Mouse (Mus musculus): Measurements from ENCODE around the gene Exoc4. TPM values are rescaled to one million over a fixed set of nuclear protein-coding genes. Genes with fewer than 3 reads are reported as not detected.

Exoc4 gene
- polyA plus RNA-seq (2014; fragmentation: Nextera tagmentation; extraction: Ambion mirVana) = 25.1 and 28.7 TPM in 2 replicates

DNA sequence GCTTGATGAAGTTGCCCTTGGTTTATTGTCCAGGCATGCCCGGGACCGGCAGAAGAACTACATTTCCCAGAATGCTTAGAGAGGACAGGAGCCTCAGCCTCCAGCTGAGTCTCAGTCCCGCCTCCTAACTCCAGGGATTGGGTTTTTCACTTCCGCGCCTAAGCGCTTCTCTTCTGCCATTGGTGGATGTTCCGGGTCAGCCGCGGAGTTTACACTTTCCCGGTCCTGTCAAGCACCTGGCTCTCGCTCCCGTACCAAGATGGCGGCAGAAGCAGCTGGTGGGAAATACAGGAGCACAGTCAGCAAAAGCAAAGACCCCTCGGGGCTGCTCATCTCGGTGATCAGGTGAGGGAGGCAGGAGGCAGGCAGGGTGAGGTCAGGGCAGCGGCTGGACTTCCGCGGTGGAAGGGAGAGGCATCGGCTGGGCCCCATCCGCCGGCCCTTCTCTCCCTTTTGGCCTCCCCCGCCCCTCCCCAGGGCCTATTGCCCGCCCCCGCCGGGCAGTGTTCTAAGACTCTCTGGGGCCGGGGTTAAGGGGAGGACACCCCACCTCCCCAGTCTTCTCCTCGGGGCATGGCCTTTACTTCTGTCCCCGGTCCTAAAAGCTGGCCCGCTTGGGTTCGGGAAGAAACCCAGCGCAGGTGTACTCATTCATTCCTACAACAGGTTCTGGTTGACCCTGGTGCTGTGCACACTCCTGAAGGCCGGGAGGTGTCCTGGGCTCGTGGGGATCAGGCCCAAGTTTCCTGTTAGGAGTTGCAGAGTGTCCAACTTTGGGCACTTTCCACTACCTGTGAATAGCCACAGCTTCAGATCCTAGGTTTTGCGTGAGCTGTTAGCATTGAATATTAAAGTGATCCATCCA lies at the start of gene Exoc4:
TSS of gene Exoc4 (plus strand) at position 192 of the 865 bp plus-strand sequence.
- Histone ChIP-seq H3K36me3 (ENCODE audit: control insufficient read depth, insufficient read depth, low read length) (no peaks in the 10 kb centered on the region), H3K4me3 (ENCODE audit: low read depth, low read length) (peak within 1 kb of the TSS; percentile 70), H3K4me1 (ENCODE audit: control insufficient read depth, insufficient read depth, low read length) (no peaks in the 10 kb centered on the region), H3K27me3 (ENCODE audit: control insufficient read depth, insufficient read depth, low read length) (no peaks in the 10 kb centered on the region), H3K9ac (ENCODE audit: low read length) (peak within 1 kb of the TSS; percentile 70), H3K27ac (replicated peaks; ENCODE audit: low read depth, low read length) (no peak within 1 kb of the TSS), H3K4me2 (ENCODE audit: low read depth, severe bottlenecking) (peak within 1 kb of the TSS; percentile 69), H3K9me3 (ENCODE audit: control insufficient read depth, low read length) (no peaks in the 10 kb centered on the region)
- ATAC-seq (ENCODE audit: insufficient number of reproducible peaks, low FRiP score, low TSS enrichment, low read depth) (peak; percentile 99), DNase-seq (ENCODE audit: low spot score) (peak; percentile 94)
- WGBS = 2% methylated on average over 34 of the region's 34 CpGs

DNA sequence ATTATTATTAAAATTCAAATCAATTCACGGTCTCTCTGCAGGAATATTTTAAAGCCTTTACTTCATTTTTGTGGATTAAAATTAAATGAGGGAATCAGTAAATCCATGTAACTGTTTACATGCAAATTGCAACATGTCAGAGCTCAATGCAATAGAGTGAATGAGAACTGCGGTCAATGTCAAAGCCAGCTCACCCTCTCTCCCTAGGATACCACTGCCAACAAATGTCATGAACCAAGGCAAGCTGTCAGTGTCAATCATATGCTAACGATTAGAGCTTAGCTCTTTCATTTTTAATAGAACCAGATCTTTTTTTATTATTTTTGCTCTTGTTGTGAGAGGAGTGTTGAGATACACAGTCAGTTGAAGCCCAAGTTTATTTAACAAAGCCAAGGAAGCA lies 30.1 kb upstream of the Exoc4 start:
- WGBS = 88% methylated on average over 3 of the region's 3 CpGs
- no peak overlapping the region for H3K27ac ChIP-seq (replicated peaks; ENCODE audit: low read depth, low read length)
- H3K36me3 ChIP-seq (ENCODE audit: control insufficient read depth, insufficient read depth, low read length) = no peaks in the 10 kb centered on the region

DNA sequence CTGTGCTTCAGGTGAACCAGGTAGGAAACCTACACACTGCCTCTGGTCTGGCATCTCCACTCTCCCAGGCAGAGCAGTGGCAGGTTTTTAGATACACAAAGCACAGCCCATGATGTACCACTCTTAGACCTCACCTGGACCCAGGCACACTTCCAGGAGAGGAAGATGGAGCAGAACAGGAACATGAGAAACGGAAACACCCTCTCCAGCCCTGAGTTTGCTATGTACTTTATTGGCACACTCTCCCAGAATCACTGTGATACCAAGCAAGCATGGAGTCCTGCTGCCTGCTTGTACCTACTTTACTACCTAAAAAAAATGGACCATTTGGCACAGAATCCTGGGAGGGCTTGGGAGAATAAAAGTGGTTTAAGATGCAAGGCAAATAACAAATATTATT lies 22.2 kb upstream of the Exoc4 start:
- 77% methylated on average over 1 of the region's 1 CpGs for WGBS
- no peak for ATAC-seq (ENCODE audit: insufficient number of reproducible peaks, low FRiP score, low TSS enrichment, low read depth)

More for the DNA sequence above, 30.1 kb upstream of the Exoc4 start:
- Histone ChIP-seq H3K27me3 (ENCODE audit: control insufficient read depth, insufficient read depth, low read length) (no peaks in the 10 kb centered on the region), H3K4me3 (ENCODE audit: low read depth, low read length) (no peak overlapping the region), H3K4me2 (ENCODE audit: low read depth, severe bottlenecking) (no peak overlapping the region), H3K9ac (ENCODE audit: low read length) (no peak overlapping the region), H3K9me3 (ENCODE audit: control insufficient read depth, low read length) (no peaks in the 10 kb centered on the region), H3K4me1 (ENCODE audit: control insufficient read depth, insufficient read depth, low read length) (no peaks in the 10 kb centered on the region)
- ATAC-seq (ENCODE audit: insufficient number of reproducible peaks, low FRiP score, low TSS enrichment, low read depth) (no peak), DNase-seq (ENCODE audit: low spot score) (no peak)

DNA sequence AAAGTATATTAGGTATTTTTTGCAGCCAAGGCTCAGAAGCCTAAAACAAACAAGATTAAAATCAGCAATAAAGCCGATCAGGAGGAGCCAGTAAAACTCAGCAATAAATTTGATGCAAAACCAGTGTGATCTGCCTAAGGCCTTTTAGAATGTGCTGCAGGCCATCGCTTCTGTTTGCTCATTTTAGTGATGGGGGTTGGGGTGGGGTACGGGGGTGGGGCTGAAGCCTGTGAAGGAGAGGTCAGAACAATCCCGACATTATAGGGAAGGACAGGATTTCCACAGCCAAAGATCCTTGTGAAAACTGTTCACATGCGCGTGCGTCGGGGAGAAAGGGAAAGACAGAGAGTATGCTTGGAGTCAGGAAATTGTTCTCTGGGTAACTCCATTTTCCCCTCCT lies 21.5 kb upstream of the Exoc4 start:
- 62% methylated on average over 8 of the region's 8 CpGs for WGBS
- Histone ChIP-seq H3K4me1 (ENCODE audit: control insufficient read depth, insufficient read depth, low read length) (no peaks in the 10 kb centered on the region), H3K9me3 (ENCODE audit: control insufficient read depth, low read length) (no peaks in the 10 kb centered on the region), H3K4me2 (ENCODE audit: low read depth, severe bottlenecking) (no peak overlapping the region), H3K9ac (ENCODE audit: low read length) (no peak overlapping the region), H3K36me3 (ENCODE audit: control insufficient read depth, insufficient read depth, low read length) (no peaks in the 10 kb centered on the region), H3K27me3 (ENCODE audit: control insufficient read depth, insufficient read depth, low read length) (no peaks in the 10 kb centered on the region), H3K4me3 (ENCODE audit: low read depth, low read length) (no peak overlapping the region), H3K27ac (replicated peaks; ENCODE audit: low read depth, low read length) (no peak overlapping the region)
- DNase-seq (ENCODE audit: low spot score) = no peak
- no peak for ATAC-seq (ENCODE audit: insufficient number of reproducible peaks, low FRiP score, low TSS enrichment, low read depth)

More for the DNA sequence above, 22.2 kb upstream of the Exoc4 start:
- no peaks in the 10 kb centered on the region for H3K4me1 ChIP-seq (ENCODE audit: control insufficient read depth, insufficient read depth, low read length)
- no peak overlapping the region for H3K4me2 ChIP-seq (ENCODE audit: low read depth, severe bottlenecking)
- no peak overlapping the region for H3K9ac ChIP-seq (ENCODE audit: low read length)
- no peak overlapping the region for H3K4me3 ChIP-seq (ENCODE audit: low read depth, low read length)
- no peaks in the 10 kb centered on the region for H3K36me3 ChIP-seq (ENCODE audit: control insufficient read depth, insufficient read depth, low read length)
- no peak overlapping the region for H3K27ac ChIP-seq (replicated peaks; ENCODE audit: low read depth, low read length)
- H3K27me3 ChIP-seq (ENCODE audit: control insufficient read depth, insufficient read depth, low read length) = no peaks in the 10 kb centered on the region
- no peak for DNase-seq (ENCODE audit: low spot score)
- no peaks in the 10 kb centered on the region for H3K9me3 ChIP-seq (ENCODE audit: control insufficient read depth, low read length)

DNA sequence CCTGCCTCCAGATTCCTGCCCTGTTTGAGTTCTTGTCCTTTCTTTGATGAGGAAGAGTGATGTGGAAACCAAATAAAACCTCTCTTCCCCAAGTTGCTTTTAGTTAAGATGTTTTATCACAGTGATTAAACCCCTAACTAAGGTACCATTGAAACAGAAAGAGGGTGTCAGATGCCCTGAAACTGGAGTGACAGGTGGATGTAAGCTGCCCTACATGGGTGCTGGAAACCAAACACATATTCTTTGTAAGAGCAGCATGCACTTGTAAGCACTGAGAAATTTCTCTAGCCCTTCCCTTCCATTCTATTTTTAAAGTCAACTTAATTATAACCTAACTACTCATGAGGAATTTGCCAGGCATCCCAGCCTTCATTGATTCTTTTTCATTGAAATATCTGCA lies 7.6 kb upstream of the Exoc4 start:
- H3K4me1 ChIP-seq (ENCODE audit: control insufficient read depth, insufficient read depth, low read length) = no peaks in the 10 kb centered on the region
- no peak overlapping the region for H3K4me2 ChIP-seq (ENCODE audit: low read depth, severe bottlenecking)
- H3K9ac ChIP-seq (ENCODE audit: low read length) = no peak overlapping the region
- H3K9me3 ChIP-seq (ENCODE audit: control insufficient read depth, low read length) = no peaks in the 10 kb centered on the region
- no peaks in the 10 kb centered on the region for H3K27me3 ChIP-seq (ENCODE audit: control insufficient read depth, insufficient read depth, low read length)
- no peak overlapping the region for H3K4me3 ChIP-seq (ENCODE audit: low read depth, low read length)
- no peak for ATAC-seq (ENCODE audit: insufficient number of reproducible peaks, low FRiP score, low TSS enrichment, low read depth)
- no peaks in the 10 kb centered on the region for H3K36me3 ChIP-seq (ENCODE audit: control insufficient read depth, insufficient read depth, low read length)
- no peak overlapping the region for H3K27ac ChIP-seq (replicated peaks; ENCODE audit: low read depth, low read length)
- no peak for DNase-seq (ENCODE audit: low spot score)

DNA sequence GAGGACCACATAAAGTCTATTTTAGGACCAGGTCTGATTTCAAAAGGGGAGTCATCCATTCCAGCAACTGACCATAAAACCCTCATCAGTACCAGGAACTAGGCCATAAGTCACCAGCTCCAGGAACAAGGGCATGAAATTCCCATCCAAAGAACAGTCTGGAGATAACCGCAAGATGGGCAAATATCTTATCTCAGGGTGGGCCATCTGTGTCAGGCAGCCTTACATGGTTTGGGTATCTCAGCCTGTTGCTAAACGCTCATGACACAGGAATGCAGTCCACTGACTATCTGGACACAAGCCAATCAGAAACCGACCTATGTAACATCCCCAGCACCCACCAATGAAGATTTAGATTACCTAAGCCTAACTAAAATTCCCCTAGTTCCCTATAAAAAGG lies 4.3 kb upstream of the Exoc4 start:
- Histone ChIP-seq H3K27ac (replicated peaks; ENCODE audit: low read depth, low read length) (no peak overlapping the region), H3K9ac (ENCODE audit: low read length) (no peak overlapping the region), H3K9me3 (ENCODE audit: control insufficient read depth, low read length) (no peaks in the 10 kb centered on the region), H3K27me3 (ENCODE audit: control insufficient read depth, insufficient read depth, low read length) (no peaks in the 10 kb centered on the region), H3K4me2 (ENCODE audit: low read depth, severe bottlenecking) (no peak overlapping the region), H3K4me1 (ENCODE audit: control insufficient read depth, insufficient read depth, low read length) (no peaks in the 10 kb centered on the region), H3K36me3 (ENCODE audit: control insufficient read depth, insufficient read depth, low read length) (no peaks in the 10 kb centered on the region), H3K4me3 (ENCODE audit: low read depth, low read length) (no peak overlapping the region)
- no peak for ATAC-seq (ENCODE audit: insufficient number of reproducible peaks, low FRiP score, low TSS enrichment, low read depth)
- WGBS = 81% methylated on average over 3 of the region's 3 CpGs
- no peak for DNase-seq (ENCODE audit: low spot score)

DNA sequence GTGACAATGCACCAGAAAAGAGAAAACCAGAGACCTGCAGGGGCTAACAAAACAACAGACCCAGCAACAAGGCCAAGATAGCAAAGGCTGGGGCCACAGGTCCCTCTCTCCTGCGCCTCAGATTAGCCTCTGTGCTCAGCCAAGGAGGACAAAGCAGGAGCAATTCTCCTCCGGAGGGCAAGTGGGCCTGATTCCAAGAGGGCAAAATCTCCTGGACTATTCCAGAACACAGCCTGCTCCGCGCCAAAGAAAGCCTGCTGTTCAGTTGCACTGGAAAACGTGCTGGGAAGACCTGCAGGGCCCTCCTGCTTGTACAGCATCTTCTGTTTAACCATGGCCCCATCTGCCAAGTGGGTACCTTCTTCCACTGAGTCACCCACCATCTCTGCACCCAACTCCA lies 1.7 kb upstream of the Exoc4 start:
- ATAC-seq (ENCODE audit: insufficient number of reproducible peaks, low FRiP score, low TSS enrichment, low read depth) (no peak), DNase-seq (ENCODE audit: low spot score) (no peak)
- WGBS = 87% methylated on average over 5 of the region's 5 CpGs
- Histone ChIP-seq H3K4me2 (ENCODE audit: low read depth, severe bottlenecking) (no peak overlapping the region), H3K9me3 (ENCODE audit: control insufficient read depth, low read length) (no peaks in the 10 kb centered on the region), H3K27me3 (ENCODE audit: control insufficient read depth, insufficient read depth, low read length) (no peaks in the 10 kb centered on the region), H3K9ac (ENCODE audit: low read length) (no peak overlapping the region), H3K27ac (replicated peaks; ENCODE audit: low read depth, low read length) (no peak overlapping the region), H3K36me3 (ENCODE audit: control insufficient read depth, insufficient read depth, low read length) (no peaks in the 10 kb centered on the region), H3K4me3 (ENCODE audit: low read depth, low read length) (no peak overlapping the region), H3K4me1 (ENCODE audit: control insufficient read depth, insufficient read depth, low read length) (no peaks in the 10 kb centered on the region)

DNA sequence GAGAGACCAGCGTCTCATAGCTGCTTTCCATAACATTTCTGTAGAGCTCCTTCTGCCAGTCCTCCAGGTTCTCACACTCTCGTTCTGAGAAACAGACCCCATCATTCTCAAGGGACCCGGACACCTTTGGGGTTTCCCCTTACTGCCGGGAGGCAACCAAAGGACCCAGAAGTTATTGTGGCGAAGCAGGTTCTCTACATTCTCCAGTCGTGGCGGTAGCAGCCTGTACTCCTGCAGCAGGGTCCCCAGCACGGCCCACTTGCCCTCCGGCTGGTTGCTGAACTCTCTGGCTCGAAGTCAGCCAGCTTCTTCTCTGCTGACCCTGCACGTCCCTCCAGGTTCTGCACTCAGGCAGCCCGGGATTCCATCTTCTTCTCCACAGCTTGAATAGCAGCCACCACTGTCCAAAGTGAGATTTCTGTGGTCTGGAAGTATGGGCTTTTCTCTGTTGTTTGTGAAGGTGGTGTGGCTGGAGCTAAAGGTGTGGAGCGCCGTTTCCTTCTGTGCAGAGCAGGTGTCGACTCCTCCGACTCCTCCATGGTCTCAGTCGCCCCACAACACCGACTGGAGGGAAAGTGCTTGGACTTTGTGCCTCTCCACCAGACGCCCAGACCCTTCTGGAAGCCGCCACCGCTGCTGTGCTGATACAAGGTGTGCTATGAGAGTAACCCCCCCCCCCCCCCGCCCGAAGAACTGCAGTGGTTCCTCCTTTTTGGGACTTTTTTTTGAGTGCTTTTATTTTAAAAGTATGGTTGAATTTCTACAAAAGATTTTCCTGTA lies 1.1 kb upstream of the Exoc4 start:
- H3K9me3 ChIP-seq (ENCODE audit: control insufficient read depth, low read length) = no peaks in the 10 kb centered on the region
- H3K27ac ChIP-seq (replicated peaks; ENCODE audit: low read depth, low read length) = no peak overlapping the region
- ATAC-seq (ENCODE audit: insufficient number of reproducible peaks, low FRiP score, low TSS enrichment, low read depth) (no peak), DNase-seq (ENCODE audit: low spot score) (no peak)
- no peaks in the 10 kb centered on the region for H3K27me3 ChIP-seq (ENCODE audit: control insufficient read depth, insufficient read depth, low read length)
- H3K9ac ChIP-seq (ENCODE audit: low read length) = no peak overlapping the region
- H3K4me2 ChIP-seq (ENCODE audit: low read depth, severe bottlenecking) = no peak overlapping the region
- 90% methylated on average over 23 of the region's 23 CpGs for WGBS
- no peaks in the 10 kb centered on the region for H3K4me1 ChIP-seq (ENCODE audit: control insufficient read depth, insufficient read depth, low read length)
- no peaks in the 10 kb centered on the region for H3K36me3 ChIP-seq (ENCODE audit: control insufficient read depth, insufficient read depth, low read length)
- no peak overlapping the region for H3K4me3 ChIP-seq (ENCODE audit: low read depth, low read length)

Data from limb, embryonic 11.5 days (tissue).